In the genomic region with DNA sequence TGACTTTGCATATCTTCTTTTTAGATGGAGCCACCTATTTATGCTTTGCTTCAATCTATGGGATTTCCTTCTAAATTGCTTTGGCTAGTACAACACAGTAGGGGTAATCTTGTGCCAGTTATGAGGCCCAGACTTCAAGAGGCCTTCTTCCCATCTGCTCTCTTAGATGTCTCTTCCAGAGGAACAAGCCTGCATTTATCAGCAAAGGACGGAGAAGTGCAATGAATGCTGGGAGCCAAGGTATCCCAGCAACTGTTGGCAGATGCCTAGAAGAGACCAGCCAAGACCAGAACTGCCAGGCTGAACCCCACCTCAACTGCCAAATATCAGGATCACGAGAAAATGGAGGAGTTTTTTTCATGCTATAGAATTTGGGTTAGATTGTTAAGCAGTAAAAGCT, we compare ENCODE assay signal across 26 mouse cellular contexts.
DNase-seq lines count a peak whose midpoint lies in the region; ATAC-seq and TF ChIP-seq lines count a peak whose summit lies in the region.
"Had no signal": no experiment of that assay in that cellular context is flagged by ENCODE, and none has a peak within 500 bp of the region (broad histone marks: within the 10 kb centered on the region; RNA-seq: fewer than 3 reads in every experiment).

No protein-coding gene starts in this region.

- TF ChIP-seq CTCF in layer of hippocampus, adult 2 months (conservative IDR thresholded peaks at IDR 0.05), result no peak

- H3K36me3 ChIP-seq in forebrain, embryonic 14.5 days (ENCODE audit: control insufficient read depth, insufficient read depth, low read length), result no peaks in the 10 kb centered on the region
- no peaks in the 10 kb centered on the region for H3K36me3 ChIP-seq in forebrain, embryonic 10.5 days (replicated peaks)
- H3K36me3 ChIP-seq: heart, embryonic 10.5 days; heart, embryonic 15.5 days; midbrain, embryonic 15.5 days; neural tube, embryonic 12.5 days had no signal

- H3K9me3 ChIP-seq in forebrain, embryonic 14.5 days (replicated peaks; ENCODE audit: control insufficient read depth, low read length), result no peaks in the 10 kb centered on the region
- H3K9me3 ChIP-seq in forebrain, embryonic 10.5 days, result no peaks in the 10 kb centered on the region
- H3K9me3 ChIP-seq: heart, embryonic 10.5 days; heart, embryonic 15.5 days; midbrain, embryonic 15.5 days; neural tube, embryonic 12.5 days had no signal

- peak; percentile 34; the same call in 1 of the 2 replicates for ATAC-seq in forebrain, embryonic 14.5 days
- ATAC-seq: CD4-positive, CD25-positive, alpha-beta regulatory T cell, adult 4 months; midbrain, embryonic 15.5 days had no signal

- H3K4me1 ChIP-seq in forebrain, embryonic 14.5 days (ENCODE audit: control insufficient read depth, insufficient read depth, low read length), result no peaks in the 10 kb centered on the region
- no peaks in the 10 kb centered on the region for H3K4me1 ChIP-seq in forebrain, embryonic 10.5 days
- H3K4me1 ChIP-seq: heart, embryonic 10.5 days; heart, embryonic 15.5 days; midbrain, embryonic 15.5 days; neural tube, embryonic 12.5 days had no signal

- DNase-seq in forebrain, embryonic 14.5 days (ENCODE audit: low spot score), result peak; percentile 48
- no peak for DNase-seq in forebrain, embryonic 10.5 days (ENCODE audit: extremely low spot score, low spot score)
- peak; percentile 16 to 26 for DNase-seq in layer of hippocampus, adult 2 months (ENCODE audit: low spot score in 2 of 2)
- DNase-seq in layer of hippocampus, adult 11-12 months (ENCODE audit: low spot score), result no peak
- peak; percentile 34 to 48 for DNase-seq in right cerebral cortex, postnatal 10 days (ENCODE audit: low spot score in 2 of 2)
- no peak for DNase-seq in right cerebral cortex, adult 2 months (ENCODE audit: low spot score in 2 of 2)
- DNase-seq in neural tube, embryonic 10.5 days (ENCODE audit: extremely low spot score, low spot score), result no peak
- DNase-seq: adrenal gland, postnatal 14 days; cerebellum, adult 9-10 months; gastrocnemius, postnatal 14 days; kidney, adult 18-20 months; kidney, postnatal 36 days; liver; lung, adult 2 months; lung, postnatal 10 days; right cerebral cortex, adult 18-20 months; thymus, adult 2 months; thymus, postnatal 36 days had no signal

- H3K4me2 ChIP-seq in forebrain, embryonic 14.5 days (ENCODE audit: low read length), result no peak overlapping the region
- H3K4me2 ChIP-seq: heart, embryonic 15.5 days; hindbrain, embryonic 14.5 days; midbrain, embryonic 15.5 days; neural tube, embryonic 12.5 days had no signal

- H3K27ac ChIP-seq in forebrain, embryonic 14.5 days (ENCODE audit: low read depth, low read length), result no peak overlapping the region
- no peak overlapping the region for H3K27ac ChIP-seq in forebrain, embryonic 10.5 days
- no peak overlapping the region for H3K27ac ChIP-seq in layer of hippocampus, adult 2 months
- H3K27ac ChIP-seq: heart, embryonic 10.5 days; heart, embryonic 15.5 days; hindbrain, embryonic 14.5 days; liver, embryonic 14.5 days; midbrain, embryonic 15.5 days; neural tube, embryonic 12.5 days had no signal

- no peaks in the 10 kb centered on the region for H3K27me3 ChIP-seq in forebrain, embryonic 14.5 days (replicated peaks; ENCODE audit: control insufficient read depth, insufficient read depth, low read length)
- no peaks in the 10 kb centered on the region for H3K27me3 ChIP-seq in forebrain, embryonic 10.5 days (ENCODE audit: poor library complexity, severe bottlenecking)
- H3K27me3 ChIP-seq: heart, embryonic 15.5 days; midbrain, embryonic 15.5 days; neural tube, embryonic 12.5 days had no signal

- no peak overlapping the region for H3K9ac ChIP-seq in forebrain, embryonic 14.5 days (ENCODE audit: low read length)
- H3K9ac ChIP-seq: heart, embryonic 15.5 days; hindbrain, embryonic 14.5 days; liver, embryonic 14.5 days; midbrain, embryonic 15.5 days; neural tube, embryonic 12.5 days had no signal

- WGBS in forebrain, embryonic 14.5 days, result 55% methylated on average over 2 of the region's 2 CpGs
- WGBS in forebrain, embryonic 10.5 days, result 76% methylated on average over 2 of the region's 2 CpGs

- H3K4me3 ChIP-seq in forebrain, embryonic 14.5 days (ENCODE audit: low read depth, low read length), result no peak overlapping the region
- H3K4me3 ChIP-seq in forebrain, embryonic 10.5 days, result no peak overlapping the region
- H3K4me3 ChIP-seq in layer of hippocampus, adult 2 months, result no peak overlapping the region
- H3K4me3 ChIP-seq: erythroblast, embryonic 14.5 days; heart, embryonic 10.5 days; heart, embryonic 15.5 days; midbrain, embryonic 15.5 days; neural tube, embryonic 12.5 days had no signal

Comparison
In these comparisons a context has a peak if more than half of its experiments do, and no peak if none do; other contexts are left out.
1. DNase-seq: peak in forebrain, embryonic 14.5 days (single experiment), layer of hippocampus, adult 2 months (2 of 2) and right cerebral cortex, postnatal 10 days (2 of 2); none in forebrain, embryonic 10.5 days (single experiment), layer of hippocampus, adult 11-12 months (single experiment), right cerebral cortex, adult 2 months (0 of 2) and neural tube, embryonic 10.5 days (single experiment).